Mouse (Mus musculus) MEL (cell line): ENCODE data around the gene Vps52.

ENCODE experiments used
- CHD2 ChIP-seq: IDR thresholded peaks from 2 replicates; pipeline ENCODE4 v1.6.1; 2011; ENCODE audit warnings: low read length, improper control_type of control experiment
- CTCF ChIP-seq, 3 experiments: IDR thresholded peaks in 2 of 3; conservative IDR thresholded peaks in 1 of 3; 2 replicates each; pipeline ENCODE4 v1.5.1; 2011 to 2012; ENCODE audit warnings: low read length in 3 of 3, low read depth in 2 of 3, mild to moderate bottlenecking in 2 of 3, improper control_type of control experiment in 1 of 3, inconsistent platforms in 1 of 3, mixed read lengths in 1 of 3, moderate library complexity in 1 of 3; ENCODE audit not compliant: control insufficient read depth in 1 of 3, insufficient read depth in 1 of 3, poor library complexity in 1 of 3, severe bottlenecking in 1 of 3
- EP300 ChIP-seq, 2 experiments: IDR thresholded peaks; 2 replicates each; pipeline ENCODE4 v1.6.1; 2011; ENCODE audit warnings: improper control_type of control experiment in 2 of 2, low read length in 2 of 2, low read depth in 1 of 2, mild to moderate bottlenecking in 1 of 2
- GATA1 ChIP-seq: IDR thresholded peaks from 2 replicates; pipeline ENCODE4 v1.6.1; 2011; ENCODE audit warnings: low read depth, low read length, improper control_type of control experiment
- MXI1 ChIP-seq: IDR thresholded peaks from 2 replicates; pipeline ENCODE4 v1.6.1; 2011; ENCODE audit warnings: mild to moderate bottlenecking, low read depth, low read length, improper control_type of control experiment
- POLR2A ChIP-seq, 2 experiments: IDR thresholded peaks; 2 replicates each; pipeline ENCODE4 v1.6.1; 2011 to 2012; ENCODE audit warnings: low read length in 2 of 2, mild to moderate bottlenecking in 2 of 2, control low read depth in 1 of 2, improper control_type of control experiment in 1 of 2, low read depth in 1 of 2, moderate library complexity in 1 of 2; ENCODE audit not compliant: control insufficient read depth in 1 of 2, insufficient read depth in 1 of 2, poor library complexity in 1 of 2
- POLR2AphosphoS2 ChIP-seq: IDR thresholded peaks from 2 replicates; pipeline ENCODE4 v1.6.1; 2011; ENCODE audit warnings: low read length, improper control_type of control experiment
- SMC3 ChIP-seq: IDR thresholded peaks from 2 replicates; pipeline ENCODE4 v1.6.1; 2011; ENCODE audit warnings: low read depth, low read length, improper control_type of control experiment
- TAL1 ChIP-seq: IDR thresholded peaks from 2 replicates; pipeline ENCODE4 v1.6.1; 2012; ENCODE audit warnings: mild to moderate bottlenecking, inconsistent platforms, low read length, moderate library complexity, mixed read lengths
- TCF12 ChIP-seq: IDR thresholded peaks from 2 replicates; pipeline ENCODE4 v1.6.1; 2014; ENCODE audit warnings: low read depth, mild to moderate bottlenecking, inconsistent platforms, low read length, improper control_type of control experiment, moderate library complexity
- ZNF384 ChIP-seq: IDR thresholded peaks from 2 replicates; pipeline ENCODE4 v1.6.1; 2012; ENCODE audit warnings: low read depth, mild to moderate bottlenecking, inconsistent platforms, low read length, improper control_type of control experiment

DNA sequence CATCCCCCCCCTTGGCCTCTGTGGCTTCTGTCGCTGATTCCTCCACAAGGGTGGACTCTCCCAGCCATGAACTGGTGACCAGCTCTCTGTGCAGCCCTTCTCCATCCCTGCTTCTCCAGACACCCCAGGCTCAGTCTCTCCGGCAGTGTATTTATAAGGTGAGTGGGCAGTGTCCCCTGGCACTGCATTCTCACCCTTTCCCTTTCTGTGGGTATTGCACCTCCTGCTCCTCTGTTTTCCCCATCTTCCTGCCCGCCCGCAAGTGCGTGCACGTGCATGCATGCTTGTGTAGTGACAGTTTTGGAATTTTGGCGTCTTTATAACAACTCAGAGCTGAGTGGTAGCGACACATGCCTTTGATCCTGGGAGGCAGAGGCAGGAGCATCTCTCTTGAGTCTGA lies 41.7 kb upstream of the Vps52 start:
- TF ChIP-seq CTCF (IDR thresholded peaks at IDR 0.05 in 2 of 3, conservative IDR thresholded peaks at IDR 0.05 in 1 of 3; ENCODE audit: control insufficient read depth in 1 of 3, insufficient read depth in 1 of 3, low read depth in 2 of 3, low read length in 3 of 3, poor library complexity in 1 of 3, severe bottlenecking in 1 of 3) (no peak), GATA1 (no peak), EP300 (IDR thresholded peaks at IDR 0.05; ENCODE audit: low read depth in 1 of 2, low read length in 2 of 2) (no peak), CHD2 (no peak), MXI1 (no peak), SMC3 (no peak), TCF12 (no peak), POLR2AphosphoS2 (no peak), POLR2A (IDR thresholded peaks at IDR 0.05; ENCODE audit: control insufficient read depth in 1 of 2, insufficient read depth in 1 of 2, low read depth in 1 of 2, low read length in 2 of 2, poor library complexity in 1 of 2) (no peak), ZNF384 (no peak), TAL1 (no peak)
